Mouse (Mus musculus) frontal cortex, postnatal 10 days (tissue): Measurements from ENCODE around the gene Gstt1.
"Not testable (repeated sequence)": the region's sequence is repeated elsewhere in the genome, so short reads cannot be mapped to it uniquely, and the experiment has no call there.

Source experiments
- DNase-seq, 2 experiments: peaks; one replicate each; pipeline ENCODE4 v3.0.0; 2022; ENCODE audit warnings: low spot score in 2 of 2, mixed read lengths in 1 of 2

Gene Gstt1

GRCm38 (mm10) chr10:75798176-75798696 lies at the start of gene Gstt1:
Gene Gstt1 (minus strand): TSS chr10:75798584.
- no peak for DNase-seq

GRCm38 (mm10) chr10:75845306-75845930 lies 47.0 kb upstream of the Gstt1 start:
- no peak for DNase-seq

- DNase-seq: no peak
These were observed 46.4 kb upstream of the Gstt1 start for GRCm38 (mm10) chr10:75844800-75845199.

GRCm38 (mm10) chr10:75843898-75844297 lies 45.5 kb upstream of the Gstt1 start:
- DNase-seq: not testable (repeated sequence)

GRCm38 (mm10) chr10:75839092-75839491 lies 40.7 kb upstream of the Gstt1 start:
- DNase-seq: no peak

GRCm38 (mm10) chr10:75837248-75837759 lies 38.9 kb upstream of the Gstt1 start, which contains the start of gene Gstt2:
Gene Gstt2 (minus strand): TSS chr10:75837424.
- DNase-seq: peak; percentile 83 to 89

GRCm38 (mm10) chr10:75835761-75836531 lies 37.6 kb upstream of the Gstt1 start:
- no peak for DNase-seq

- DNase-seq: no peak
These were observed 36.9 kb upstream of the Gstt1 start for GRCm38 (mm10) chr10:75835307-75835706.

- DNase-seq: no peak
These were observed 36.3 kb upstream of the Gstt1 start for GRCm38 (mm10) chr10:75834721-75835120.

- no peak for DNase-seq
These were observed 35.9 kb upstream of the Gstt1 start for GRCm38 (mm10) chr10:75834250-75834649.

- DNase-seq: no peak
These were observed 35.2 kb upstream of the Gstt1 start for GRCm38 (mm10) chr10:75833456-75834080.

- DNase-seq: no peak
These were observed 34.0 kb upstream of the Gstt1 start for GRCm38 (mm10) chr10:75832272-75832895.

- DNase-seq: no peak
These were observed 31.9 kb upstream of the Gstt1 start for GRCm38 (mm10) chr10:75830275-75830670.

- DNase-seq: no peak
These were observed 31.3 kb upstream of the Gstt1 start for GRCm38 (mm10) chr10:75829529-75830274.

GRCm38 (mm10) chr10:75828500-75828931 lies 30.1 kb upstream of the Gstt1 start:
- DNase-seq: no peak

GRCm38 (mm10) chr10:75827668-75828360 lies 29.4 kb upstream of the Gstt1 start:
- DNase-seq: no peak

- DNase-seq: no peak
These were observed 26.1 kb upstream of the Gstt1 start for GRCm38 (mm10) chr10:75824530-75824929.

GRCm38 (mm10) chr10:75823782-75824181 lies 25.4 kb upstream of the Gstt1 start:
- DNase-seq: no peak

GRCm38 (mm10) chr10:75822443-75822842 lies 24.1 kb upstream of the Gstt1 start, which contains the start of gene Gstt4:
Gene Gstt4 (minus strand): TSS chr10:75822543.
- DNase-seq: no peak

- DNase-seq: no peak
These were observed 21.5 kb upstream of the Gstt1 start for GRCm38 (mm10) chr10:75819882-75820281.
